Mouse (Mus musculus): ENCODE measurements around the gene Arhgef18. TPM values are rescaled to one million over a fixed set of nuclear protein-coding genes. Genes with fewer than 3 reads are reported as not detected.

Arhgef18 gene
- 10 to 100 TPM; 33.9 to 38.4 TPM for total RNA-seq (2021)
- long read RNA-seq, experiment 1, full-length matches to known transcripts: 1 of 10 reads
- long read RNA-seq, experiment 1, partial matches to known transcripts: 2 of 10 reads
- long read RNA-seq, experiment 1, other reads (novel, unspliced or antisense): 7 of 10 reads
- long read RNA-seq, experiment 2, full-length matches to known transcripts: 4 of 8 reads
- long read RNA-seq, experiment 2, partial matches to known transcripts: 0 of 8 reads
- long read RNA-seq, experiment 2, other reads (novel, unspliced or antisense): 4 of 8 reads

DNA sequence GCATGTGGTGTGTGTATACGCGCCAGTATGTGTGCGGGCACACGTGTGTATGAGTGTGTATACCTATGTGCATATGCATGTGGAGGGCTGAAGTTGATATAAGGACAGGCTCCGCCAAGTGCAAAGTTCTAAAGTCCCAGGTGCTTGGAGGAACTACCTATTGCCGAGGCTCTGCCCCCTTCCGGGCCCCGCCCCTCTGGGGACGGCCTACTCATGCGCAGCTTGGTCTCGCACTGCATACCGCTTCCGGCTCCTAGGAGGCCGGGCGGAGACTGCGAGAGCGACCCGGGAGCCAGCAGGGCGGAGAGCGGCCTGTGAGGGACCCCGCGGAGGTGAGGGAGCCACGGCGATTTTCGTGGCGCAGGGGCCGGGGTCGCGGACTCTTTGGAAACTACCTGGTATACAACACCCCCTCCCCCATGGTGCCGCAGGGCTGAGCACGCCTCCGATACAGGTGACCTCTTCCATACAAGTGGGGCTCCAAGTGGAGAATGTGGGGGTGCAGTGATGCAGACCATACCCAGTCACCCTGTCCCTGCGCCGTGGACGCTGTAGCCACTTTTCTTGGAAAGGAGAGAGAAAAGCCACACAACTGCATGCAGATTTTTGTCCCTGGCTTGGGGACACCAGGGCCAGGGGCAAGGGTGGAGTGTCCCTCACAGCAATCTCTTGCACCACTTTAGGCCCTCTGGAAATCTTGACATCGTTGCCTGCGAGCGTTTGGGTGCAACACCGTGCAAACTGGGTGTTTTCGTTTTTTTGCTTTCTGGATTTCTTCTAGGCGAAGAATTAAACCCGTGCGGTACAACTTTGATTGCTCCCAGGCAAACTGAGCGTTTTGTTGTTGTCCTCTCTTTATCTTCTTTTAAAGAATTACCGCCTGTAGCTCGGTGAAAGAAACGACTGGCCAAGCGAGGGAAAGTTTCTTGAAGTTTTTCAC is at the start of gene Arhgef18:
TSS of gene Arhgef18 (plus strand) at position 236 of the 940 bp plus-strand sequence.
- peak; percentile 95 to 96 for DNase-seq

DNA sequence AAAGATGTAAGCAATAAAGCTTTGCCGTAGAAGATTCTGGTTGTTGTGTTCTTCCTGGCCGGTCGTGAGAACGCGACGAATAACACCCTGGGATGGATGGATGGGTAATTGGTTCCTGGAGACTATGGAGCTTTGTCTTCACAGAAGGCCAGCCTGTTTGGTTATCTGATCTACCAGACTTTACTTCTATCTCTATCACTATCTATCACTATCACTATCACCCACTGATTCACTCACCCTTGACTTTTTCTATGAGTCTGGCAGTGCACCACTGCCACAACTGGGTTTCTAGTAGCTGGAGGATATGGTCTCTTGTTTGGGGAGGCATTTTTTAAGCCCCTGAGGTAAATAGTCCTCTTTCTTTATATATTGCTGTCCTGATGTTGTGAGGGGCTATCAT is 47.5 kb upstream of the Arhgef18 start:
- no peak for DNase-seq

DNA sequence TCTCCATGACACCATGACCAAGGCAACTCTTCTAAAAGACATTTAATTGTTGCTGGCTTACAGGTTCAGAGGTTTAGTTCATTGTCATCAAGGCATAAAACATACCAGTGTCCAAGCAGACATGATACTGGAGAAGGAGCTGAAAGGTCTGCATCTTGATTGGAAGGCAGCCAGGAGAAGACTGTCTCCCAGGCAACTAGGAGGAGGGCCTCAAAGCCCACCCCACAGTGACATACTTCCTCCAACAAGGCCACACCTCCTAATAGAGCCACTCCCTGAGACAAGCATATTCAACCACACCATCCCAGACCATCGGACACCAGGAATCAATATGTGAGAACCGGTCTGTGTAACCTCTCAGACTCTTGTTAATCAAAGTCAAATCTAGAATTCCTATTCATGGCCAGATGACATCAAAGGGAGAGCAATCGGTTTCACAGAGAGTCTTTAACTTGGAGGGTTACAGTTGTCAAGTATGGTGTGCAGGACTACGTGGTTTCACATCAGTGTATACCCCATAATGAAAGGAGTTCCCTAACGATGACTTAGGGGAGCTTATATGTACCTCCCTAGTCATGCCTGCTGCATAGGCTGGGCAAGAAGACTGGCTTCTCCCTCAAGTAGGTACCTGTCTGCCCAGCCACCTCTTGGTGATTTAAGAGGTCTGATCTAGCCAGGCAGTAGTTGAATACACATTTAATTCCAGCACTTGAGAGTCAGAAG is 46.0 kb upstream of the Arhgef18 start:
- no peak for DNase-seq

DNA sequence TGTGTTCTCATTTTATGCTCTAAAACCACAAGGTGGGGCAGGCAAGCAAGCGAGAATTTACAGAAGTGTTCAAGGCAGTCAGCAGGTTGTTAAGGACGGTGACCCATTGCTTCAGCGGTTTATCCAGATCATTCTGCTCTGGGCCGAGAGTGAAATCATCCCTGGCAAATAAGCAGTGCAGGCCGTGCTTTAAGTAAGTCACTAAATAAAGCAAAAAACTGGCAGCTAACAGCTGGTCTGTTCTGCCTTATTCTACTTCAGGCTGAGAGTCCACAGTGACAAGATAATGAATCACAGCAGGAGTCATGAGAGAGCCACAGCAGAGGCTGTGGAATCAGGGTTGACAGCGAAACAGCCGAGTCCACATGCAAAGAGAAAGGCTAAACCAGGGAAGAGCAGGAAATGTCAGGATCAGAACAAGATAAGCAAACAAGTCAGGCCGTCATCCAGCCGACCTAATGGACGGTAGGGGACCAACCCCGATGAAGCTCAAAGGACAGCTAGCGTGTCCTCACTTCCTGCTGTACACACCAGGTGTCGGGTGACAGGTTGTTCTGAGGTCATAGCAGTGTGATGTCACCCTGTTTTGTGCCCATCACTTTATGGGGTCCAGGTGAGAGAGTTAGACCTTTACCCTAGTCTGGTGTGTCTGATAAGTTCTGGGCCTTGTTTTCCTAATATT is 44.5 kb upstream of the Arhgef18 start:
- peak; percentile 23 to 41 for DNase-seq

DNA sequence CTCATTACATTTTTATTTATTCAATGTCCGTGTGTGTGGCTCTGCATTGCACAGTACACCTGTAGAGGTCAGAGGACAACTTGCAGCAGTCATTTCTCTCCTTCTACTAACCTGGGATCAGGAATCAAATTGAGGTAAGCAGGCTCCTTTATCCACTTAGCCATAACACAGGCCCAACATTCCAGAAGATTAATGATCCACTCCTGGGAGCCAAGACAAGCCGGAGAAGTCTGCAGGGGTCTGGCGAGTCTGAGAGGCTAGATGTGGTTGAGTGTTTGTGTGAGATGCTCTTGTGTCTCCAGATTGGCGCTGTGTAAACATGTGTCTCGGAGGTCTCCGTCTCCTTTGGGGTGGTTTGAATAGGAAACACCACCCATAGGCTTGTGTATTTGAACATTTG is 42.1 kb upstream of the Arhgef18 start:
- no peak for DNase-seq

DNA sequence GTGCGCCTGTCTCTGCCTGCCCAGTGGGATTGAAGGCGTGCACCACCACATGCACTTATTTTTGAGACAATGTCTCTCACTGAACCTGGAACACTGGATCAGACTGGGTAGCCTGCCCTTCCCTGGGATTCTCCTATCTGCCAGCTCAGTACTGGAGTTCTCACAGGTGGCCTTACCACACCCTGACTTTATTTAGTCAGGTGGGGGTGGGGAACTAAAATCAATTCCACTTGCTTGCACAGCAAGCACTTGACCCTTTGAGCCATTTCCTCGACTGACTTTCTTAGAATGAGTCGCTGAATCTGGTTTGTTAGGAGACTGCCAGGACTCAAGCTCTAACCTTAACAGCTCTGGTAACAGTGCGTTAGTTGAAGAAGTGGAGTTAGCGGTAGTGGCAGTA is 40.1 kb upstream of the Arhgef18 start:
- DNase-seq: no peak

DNA sequence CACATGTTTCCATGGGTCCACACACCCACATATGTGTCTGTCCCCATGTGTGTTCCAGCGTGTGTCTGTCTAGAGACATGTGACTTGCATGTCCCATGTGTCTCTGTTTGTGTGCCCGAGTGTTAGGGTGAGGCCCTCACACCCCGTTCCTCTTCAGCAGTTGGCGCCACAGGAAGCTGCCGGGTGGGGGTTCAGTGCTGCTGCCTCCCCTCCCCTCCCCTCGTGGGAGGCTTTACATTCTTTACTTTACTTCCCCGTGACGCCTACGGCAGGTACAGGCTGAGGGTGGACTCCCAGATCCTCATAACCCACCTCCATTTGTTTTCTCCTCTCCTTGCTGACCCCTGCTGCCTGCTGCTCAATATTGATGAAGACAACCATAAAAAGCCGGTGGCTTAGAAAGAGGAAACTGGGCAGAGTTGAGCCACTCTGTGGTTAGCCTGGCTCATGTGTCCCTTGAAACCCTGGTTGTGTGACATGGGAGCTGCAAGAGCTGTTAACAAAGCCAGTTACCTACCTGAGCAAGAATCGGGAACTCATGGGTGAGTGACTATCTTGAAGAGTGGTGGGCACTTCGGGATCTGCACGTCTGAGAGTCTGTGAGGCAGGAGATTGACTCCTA is 39.5 kb upstream of the Arhgef18 start, which contains the start of gene A430078G23Rik:
TSS of gene A430078G23Rik (plus strand) at position 227 of the 622 bp plus-strand sequence.
- DNase-seq: no peak

DNA sequence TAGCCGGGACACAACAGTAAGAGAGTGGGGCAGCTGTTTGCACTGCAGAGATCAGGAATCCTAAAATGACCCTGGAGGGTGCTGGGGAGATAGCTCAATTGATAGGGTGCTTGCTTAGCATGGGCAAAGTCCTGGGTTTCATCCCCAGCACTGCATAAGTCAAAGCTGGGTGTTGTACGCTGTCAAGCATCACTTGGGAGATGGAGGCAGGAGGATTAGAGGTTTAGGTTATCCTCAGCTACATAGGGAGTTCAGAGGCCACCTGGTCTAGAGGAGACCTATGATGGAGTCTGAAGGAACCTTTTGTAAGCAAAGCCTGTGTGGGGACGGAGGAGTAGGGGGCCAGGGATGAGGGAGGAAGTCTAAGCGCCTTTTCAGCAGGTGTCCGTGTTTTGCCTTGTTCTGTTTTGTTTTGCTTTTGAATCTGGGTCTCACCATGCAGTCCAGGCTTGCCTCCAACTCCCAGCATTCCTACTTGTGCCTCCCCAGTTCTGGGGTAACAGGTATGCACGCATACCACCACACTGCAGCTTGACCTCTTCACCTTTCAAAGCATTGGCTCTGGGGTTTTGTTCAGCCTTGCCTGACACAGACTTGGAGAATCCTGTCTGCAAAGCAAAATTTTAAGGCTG is 38.9 kb upstream of the Arhgef18 start:
- DNase-seq: no peak

DNA sequence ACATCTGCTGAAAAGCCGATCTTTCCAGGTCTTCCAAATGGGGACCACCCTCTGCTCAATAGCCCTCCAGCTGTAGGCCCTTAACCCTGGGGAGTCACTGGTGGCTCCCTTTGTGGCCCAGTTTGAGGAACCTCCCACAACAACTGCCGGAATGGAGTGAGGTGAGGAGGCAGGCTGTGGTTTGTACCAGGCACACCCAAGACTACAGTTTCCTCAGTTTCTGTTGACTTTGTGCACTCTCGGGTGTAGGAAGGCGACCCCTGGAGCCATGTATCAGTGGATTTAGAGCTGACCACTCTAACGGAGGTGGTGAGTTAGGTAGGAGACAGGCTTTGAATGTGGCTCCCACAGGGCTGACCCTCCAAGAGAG is 38.4 kb upstream of the Arhgef18 start:
- no peak for DNase-seq

DNA sequence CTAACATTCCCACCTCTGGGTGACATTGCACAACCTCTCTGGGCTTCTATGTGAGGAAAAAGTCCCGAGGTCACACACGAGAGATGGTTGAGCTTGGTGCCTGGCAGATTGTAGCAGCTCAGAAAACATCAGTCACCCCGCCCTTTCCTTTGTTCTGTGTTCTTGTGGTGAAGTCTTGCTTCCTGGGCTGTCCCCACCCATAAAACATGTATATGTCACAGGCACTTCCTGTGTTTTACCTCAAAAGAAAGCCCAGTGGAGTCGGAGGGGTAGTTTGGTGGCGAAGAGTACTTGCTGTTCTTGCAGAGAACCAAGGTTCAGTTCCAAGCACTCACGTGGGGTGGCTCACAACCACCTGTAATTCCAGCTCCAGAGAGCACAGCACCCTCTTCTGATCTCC is 37.2 kb upstream of the Arhgef18 start:
- DNase-seq: no peak

DNA sequence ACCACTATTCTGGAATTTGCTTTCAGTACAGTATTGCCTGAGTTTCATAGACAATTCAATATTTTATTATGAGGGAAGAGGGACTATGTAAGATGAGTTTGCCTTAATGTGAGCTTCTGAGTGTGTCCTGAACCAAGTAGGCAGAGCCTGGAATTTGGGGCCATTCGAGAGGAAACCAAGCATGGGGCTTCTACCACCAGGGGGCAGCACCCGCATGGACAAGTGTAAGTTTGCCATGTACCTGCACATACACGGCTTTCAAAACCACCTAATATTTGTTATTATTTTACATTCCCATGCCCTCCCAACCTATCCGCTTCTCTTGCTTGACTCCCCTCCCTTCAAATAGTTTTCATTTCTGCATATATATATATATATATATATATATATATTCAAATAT is 34.7 kb upstream of the Arhgef18 start:
- DNase-seq: peak; percentile 88 to 94

DNA sequence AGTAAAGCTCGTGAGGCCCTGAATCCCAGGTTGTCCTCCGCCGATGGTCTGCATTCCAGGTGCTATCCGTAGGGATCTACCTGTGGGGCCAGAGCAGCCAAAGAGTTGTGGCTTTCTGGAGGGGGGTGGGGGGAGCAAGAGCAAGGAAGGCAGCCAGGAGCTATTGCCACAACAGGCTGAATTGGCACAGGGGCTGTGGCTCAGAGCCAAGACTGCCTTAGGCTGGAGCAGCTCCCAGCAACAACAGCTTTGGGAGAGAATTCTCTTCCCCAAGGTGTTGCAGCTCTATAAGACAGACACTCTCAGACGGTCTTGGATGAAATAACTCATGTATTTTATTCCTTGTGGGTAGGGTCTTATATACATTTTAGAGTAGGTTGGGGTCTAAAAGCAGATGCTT is 25.7 kb upstream of the Arhgef18 start:
- DNase-seq: peak in 1 of 2 experiments; percentile 45

DNA sequence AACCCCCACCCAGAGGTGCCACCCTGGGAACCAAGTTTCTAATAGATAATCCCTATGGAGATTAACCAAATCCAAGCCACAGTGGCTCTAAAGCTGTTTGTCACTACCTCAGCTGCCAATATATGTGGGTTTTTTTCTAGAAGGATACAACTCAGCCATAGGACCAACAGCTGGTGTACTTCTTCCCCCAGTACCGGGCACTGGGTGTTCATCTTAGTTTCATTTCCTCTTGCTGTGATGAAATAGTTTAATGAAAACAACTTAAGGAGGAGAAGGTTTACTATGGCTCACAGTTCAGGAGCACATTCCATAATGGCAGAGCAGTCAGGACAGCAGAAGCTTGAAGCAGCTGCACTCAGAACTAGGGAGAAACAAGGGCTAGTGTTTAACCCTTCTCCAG is 24.7 kb upstream of the Arhgef18 start:
- no peak for DNase-seq

DNA sequence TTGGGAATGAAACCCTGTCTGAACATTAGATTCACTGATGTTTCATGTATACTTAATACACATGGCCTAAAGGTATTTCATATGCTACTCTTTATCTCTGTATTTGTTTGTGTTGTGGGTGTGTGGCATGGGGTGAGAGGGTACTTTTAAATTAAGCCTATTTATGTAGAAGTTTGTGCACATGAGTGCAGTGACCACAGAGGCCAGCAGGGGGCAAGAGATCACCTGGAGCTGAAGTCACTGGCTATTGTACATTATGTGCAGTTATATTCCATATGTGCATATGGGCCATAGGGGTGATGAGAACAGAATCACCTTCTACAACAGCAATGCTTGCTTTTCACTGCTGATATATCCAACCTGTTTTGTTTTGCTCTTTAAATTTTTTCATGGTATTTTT is 17.1 kb upstream of the Arhgef18 start:
- no peak for DNase-seq

DNA sequence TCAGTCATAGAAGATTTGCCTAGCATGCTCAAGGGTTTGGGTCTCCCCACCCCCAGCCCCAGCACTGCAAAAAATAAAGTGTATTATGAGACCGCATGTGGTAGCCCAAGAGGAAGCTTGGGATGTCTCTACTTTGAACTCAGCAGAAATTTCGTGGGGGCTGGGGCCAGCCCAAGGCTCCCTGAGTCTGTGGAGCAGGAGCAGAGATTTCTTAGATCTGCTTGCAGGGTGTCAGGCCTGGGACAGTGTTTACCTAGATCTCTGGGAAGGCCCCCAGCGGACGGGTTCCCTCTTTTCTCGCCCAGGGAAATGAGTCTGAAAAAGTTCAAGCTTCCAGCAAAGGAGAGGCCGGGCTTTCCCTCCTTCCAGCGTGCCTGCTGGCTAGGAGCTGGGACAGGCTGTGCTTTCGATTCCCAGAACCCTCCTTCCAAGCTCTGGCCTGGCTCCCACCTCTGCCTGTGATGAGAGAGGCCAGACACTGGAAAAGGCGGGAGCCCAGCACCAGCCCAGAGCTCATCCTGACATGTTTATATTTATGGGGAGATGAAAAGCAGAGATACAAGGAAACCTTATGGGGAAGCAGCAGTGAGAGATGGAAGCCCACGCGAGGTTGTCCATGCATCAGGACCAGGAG is 16.0 kb upstream of the Arhgef18 start:
- DNase-seq: peak; percentile 14 to 49

DNA sequence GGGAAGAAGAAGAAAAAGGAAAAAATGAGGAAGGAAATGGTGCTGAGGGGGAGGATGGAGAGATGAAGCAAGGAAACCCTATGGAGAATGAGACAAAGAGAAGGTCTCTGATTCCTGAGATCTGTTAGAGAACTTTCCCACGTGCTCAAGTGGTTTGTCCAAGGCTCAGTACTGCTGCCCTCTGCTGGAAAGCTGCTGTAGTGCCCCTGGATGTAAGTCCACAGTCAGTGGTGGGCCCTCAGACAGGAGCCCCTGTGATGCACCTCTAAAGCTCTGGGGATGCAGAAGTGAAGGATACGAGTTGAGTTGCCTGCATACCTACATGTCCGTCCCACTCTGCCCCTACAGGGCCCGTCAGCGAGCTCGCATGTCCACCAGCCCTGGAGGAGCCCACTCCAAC is 5.5 kb upstream of the Arhgef18 start:
- peak; percentile 74 to 84 for DNase-seq

DNA sequence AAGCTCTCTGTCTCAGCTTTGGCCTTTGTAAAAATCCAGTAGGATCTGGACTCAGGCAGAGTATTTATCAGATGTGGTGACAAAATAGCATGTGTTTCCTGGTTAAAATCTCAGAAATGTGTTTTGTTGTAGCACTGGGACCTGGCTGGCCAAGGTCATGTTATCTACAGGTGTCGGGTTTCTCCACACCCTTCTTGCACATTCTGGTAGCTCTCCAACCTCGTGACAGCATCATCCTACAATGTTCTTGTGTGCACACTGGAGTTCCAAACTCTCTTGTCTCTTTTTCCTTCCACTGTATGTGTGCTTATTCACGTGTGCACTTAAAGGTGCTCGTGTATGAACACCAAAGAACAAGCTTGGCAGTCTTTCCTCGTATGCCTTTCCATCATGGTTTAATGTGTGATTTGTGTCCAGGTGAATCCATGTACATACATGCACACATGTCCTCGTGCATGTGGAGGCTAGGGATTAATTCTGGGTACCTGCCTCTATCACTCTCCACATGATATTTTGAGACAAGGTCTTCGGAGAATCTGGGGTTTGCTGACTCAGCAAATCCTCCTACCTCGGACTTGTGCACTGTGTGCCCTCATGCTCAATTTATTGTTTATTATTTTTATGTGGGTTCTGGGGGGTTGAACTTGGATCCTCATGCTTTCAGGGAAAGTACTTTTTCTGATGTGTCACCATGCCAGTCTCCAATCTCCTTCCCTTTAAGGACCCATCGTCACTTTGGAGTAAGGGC is 4.0 kb upstream of the Arhgef18 start:
- DNase-seq: no peak

DNA sequence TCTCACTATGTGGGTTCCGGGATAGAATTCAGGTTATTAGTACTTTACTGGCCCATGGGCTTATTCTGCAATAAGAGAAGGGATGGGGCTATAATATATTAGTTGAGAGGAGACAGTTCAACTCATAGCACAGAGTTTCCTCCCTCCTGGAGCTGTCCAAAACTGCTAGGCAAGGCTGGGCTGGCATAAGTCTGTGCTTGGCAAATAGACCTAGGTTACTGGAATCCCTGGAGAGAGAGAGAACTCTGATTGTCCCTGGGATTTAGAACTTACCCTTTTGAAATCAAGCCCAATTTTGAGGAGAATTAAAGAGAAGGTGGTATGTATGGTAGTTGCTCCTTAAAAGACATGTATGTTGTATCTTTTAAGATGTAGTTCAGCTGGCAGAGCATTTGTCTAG is 3.3 kb upstream of the Arhgef18 start:
- DNase-seq: no peak

DNA sequence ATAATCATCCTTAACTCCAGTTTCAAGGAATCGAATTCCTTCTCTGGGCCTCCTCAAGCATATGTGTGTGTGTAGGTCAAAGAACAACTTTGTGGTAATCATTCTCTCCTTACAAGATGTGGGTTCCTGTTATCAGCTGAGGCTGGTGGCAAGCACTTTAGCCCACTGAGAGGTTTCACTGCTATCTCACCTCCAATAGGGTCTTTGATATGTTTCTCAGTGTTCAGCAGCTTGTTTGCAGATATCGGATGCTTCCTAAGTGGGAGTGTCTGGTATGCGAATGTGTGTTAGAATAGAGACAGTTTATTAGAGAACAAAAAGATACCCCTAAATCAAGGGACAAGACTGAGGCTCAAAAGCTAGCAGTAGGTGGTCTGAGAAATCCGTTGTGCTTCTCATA is 513 bp upstream of the Arhgef18 start:
- no peak for DNase-seq

DNA sequence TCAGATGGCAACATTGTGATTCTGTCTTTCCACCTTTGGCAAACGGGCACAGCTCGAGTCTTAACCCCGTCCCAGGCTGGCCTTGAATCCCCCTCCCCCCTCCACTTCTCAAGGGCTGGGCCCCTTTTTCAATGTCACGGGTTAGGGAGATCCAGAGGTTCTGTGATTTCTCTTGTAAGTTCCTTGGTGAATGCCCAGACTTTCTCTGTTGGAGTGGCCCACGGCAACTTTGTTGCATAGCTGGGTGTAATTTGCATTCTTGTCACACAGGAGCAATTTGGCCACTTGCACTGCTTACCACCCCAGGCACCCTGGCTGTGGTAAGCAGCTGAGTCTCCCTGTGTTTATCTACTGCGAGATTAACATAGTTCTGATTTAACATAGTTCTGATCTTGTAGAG is 1.8 kb downstream of the Arhgef18 start:
- DNase-seq: peak; percentile 27 to 39
